Mouse (Mus musculus): ENCODE data around the gene Upf2. TPM values are rescaled to one million over a fixed set of nuclear protein-coding genes. Genes with fewer than 3 reads are reported as not detected.

The Upf2 gene
- total RNA-seq (2021): 10 to 100 TPM; 26.5 to 27.2 TPM
- long read RNA-seq, experiment 1, full-length matches to known transcripts: 16 of 35 reads
- long read RNA-seq, experiment 1, partial matches to known transcripts: 6 of 35 reads
- long read RNA-seq, experiment 1, other reads (novel, unspliced or antisense): 13 of 35 reads
- long read RNA-seq, experiment 2, full-length matches to known transcripts: 17 of 29 reads
- long read RNA-seq, experiment 2, partial matches to known transcripts: 5 of 29 reads
- long read RNA-seq, experiment 2, other reads (novel, unspliced or antisense): 7 of 29 reads

DNA sequence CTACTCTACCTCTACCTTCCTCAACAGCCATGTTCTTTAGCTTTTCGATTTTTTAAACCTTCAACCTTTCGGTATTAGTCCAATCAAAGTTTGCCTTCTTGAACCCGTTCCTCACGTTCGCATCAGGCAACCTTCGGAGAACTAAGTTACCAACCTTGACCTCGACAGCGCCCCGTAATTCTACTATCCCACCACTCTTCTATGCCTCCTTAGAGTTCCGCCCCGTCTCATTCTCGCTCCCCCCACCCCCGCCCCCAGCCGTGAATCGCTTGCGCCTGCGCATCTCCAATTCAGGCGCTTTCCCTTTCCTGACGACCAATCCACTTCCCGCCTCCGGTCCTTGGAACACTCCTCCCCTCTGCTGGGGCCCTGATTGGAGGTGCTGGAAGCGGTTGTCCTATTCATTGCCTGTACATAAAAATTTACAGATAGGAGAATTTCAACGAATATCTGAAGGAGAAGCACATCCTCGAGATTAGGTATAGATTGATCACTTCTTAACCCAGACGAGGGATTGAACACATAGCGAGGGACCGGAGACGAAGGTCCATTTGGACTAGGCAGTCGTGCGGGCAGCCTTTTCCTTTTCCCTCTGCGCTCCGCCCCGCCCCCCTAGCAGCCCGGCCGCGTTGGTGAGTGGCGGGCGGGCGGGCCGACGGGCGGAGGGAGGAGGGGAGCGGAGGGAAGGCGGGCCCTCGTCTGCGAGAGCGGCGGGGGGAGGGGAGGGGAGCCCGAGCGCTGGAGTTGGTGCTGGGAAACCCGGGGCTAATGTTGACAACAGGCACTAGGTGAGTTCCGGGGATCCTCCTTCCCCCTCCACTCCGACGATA is at the start of gene Upf2:
TSS of gene Upf2 (plus strand) at position 704 of the 830 bp plus-strand sequence.
- Histone ChIP-seq H3K4me3 (peak within 1 kb of the TSS; percentile 98), H3K27ac (peak within 1 kb of the TSS; percentile 98)
- DNase-seq: peak; percentile 97
- intact Hi-C loops (cut with DNase I): no loop called here
- TF ChIP-seq CTCF (IDR thresholded peaks at IDR 0.05): no peak

DNA sequence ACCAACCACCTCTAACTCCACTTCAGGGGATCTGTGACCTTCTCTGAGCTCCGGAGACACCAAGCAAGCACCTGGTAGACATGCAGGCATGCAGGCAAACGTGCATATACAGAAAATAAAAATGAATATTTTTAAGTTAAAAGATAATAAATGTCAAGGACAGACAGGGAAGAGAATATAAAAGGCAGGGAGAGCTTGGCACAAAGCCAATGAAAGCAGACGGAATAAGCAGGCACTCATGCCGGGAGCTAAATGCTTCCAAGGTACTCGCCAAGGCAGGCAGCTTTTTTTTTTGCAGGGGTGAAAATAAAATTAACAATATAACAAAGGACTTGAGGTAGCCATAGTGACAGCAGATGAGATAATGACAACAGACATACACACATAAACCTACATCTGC is 45.2 kb upstream of the Upf2 start:
- Histone ChIP-seq H3K27ac (no peak overlapping the region), H3K4me3 (no peak overlapping the region)
- no peak for TF ChIP-seq CTCF (IDR thresholded peaks at IDR 0.05)
- intact Hi-C loops (cut with DNase I): no loop called here
- no peak for DNase-seq

DNA sequence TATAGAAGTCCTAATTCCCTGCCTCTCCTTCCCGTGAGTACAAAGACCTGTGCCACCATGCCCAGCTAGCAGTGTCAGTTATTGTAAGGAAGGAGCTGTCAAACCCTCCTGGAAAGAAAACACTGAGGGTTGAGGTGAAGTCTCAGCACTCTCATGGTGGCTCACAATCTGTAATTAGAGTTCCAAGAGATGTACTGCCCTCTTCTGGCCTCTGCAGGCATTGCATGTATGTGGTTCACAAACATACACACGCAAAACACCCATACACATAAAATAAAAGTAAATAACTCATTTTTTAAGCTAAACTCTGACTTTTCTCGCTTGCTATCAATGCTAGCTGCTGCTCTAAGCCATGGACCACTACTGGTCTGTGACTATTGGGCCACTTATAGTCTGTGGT is 44.6 kb upstream of the Upf2 start:
- no peak overlapping the region for H3K4me3 ChIP-seq
- H3K27ac ChIP-seq: no peak overlapping the region
- peak; percentile 70 for TF ChIP-seq CTCF (IDR thresholded peaks at IDR 0.05)
- intact Hi-C loops (cut with DNase I): no loop called here
- DNase-seq: peak; percentile 31

DNA sequence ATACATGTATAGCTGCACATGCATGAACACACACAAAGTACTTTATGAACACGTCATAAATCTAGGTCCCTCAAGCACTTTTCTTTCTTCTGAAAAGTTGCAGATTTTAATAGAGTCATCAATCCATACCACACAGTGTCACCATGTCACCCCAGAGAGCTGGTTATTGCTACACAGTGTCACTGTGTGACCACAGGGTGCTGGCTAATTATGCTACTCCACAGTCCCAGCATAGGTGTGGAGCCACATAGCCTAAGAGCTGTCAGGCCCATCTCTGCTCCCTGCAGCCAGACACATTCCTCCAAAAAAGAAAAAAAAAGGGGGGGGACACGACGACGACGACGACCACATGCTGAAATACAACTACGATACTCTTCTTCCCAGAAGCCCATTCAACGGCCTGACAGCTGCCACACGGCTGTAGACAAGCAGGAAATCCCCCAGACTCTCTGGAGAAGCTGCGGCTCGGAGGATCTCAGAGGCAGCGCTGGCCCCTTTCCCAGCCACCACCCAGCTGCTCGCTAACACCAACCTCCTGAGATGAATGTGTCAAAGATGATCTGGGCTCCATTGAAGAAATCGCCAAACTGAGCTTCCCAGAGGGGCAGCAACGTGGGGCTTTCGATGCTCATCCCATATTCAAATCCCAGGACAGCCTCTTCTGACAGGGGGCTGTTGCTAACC is 39.8 kb upstream of the Upf2 start:
- intact Hi-C loops (cut with DNase I): no loop called here
- DNase-seq: no peak
- H3K27ac ChIP-seq: no peak overlapping the region
- TF ChIP-seq CTCF (IDR thresholded peaks at IDR 0.05): no peak
- H3K4me3 ChIP-seq: no peak overlapping the region

DNA sequence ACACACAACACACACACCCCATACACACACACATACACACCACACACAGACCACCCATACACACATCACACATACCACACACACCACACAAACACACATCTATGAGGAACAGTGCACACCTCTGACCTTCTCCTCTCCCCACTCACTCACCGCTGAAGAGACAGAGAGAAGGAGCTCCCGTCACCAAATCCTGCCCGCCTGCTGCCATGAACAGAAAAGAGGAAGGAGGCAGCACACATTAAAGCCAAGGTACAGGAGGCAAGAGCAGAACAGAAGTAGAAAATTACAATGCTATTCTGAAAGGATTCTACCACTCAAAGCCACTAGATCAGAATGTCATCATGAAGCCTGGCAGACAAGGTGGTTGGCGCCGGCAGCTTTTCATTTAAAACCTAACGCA is 28.4 kb upstream of the Upf2 start:
- DNase-seq: no peak
- intact Hi-C loops (cut with DNase I): no loop called here

GRCm38 (mm10) chr2:5923786-5924185 is 27.5 kb upstream of the Upf2 start:
- no peak overlapping the region for H3K27ac ChIP-seq
- no peak for TF ChIP-seq CTCF (IDR thresholded peaks at IDR 0.05)
- intact Hi-C loops (cut with DNase I): no loop called here
- DNase-seq: no peak
- no peak overlapping the region for H3K4me3 ChIP-seq

More for the DNA sequence above, 28.4 kb upstream of the Upf2 start:
- no peak overlapping the region for H3K4me3 ChIP-seq
- no peak for TF ChIP-seq CTCF (IDR thresholded peaks at IDR 0.05)
- no peak overlapping the region for H3K27ac ChIP-seq

DNA sequence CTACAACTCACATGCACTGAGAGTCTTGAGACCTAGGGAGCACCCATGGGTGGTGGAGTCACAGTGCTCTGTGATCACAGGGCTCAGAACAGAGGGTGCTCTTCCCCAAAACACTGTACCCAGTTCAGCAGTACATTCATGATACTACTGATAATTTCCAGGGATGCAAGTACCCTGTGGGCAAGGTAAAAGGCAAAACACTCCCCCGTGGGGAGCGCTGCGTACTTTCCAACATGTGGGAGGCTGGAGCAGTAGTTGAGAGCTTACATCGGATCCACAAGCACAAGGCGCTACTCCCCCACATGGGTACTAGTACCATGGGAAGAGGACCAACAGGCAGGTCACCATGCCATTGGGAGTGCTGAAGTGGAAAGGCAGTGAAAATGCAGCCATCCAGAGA is 23.8 kb upstream of the Upf2 start:
- intact Hi-C loops (cut with DNase I): no loop called here
- Histone ChIP-seq H3K27ac (no peak overlapping the region), H3K4me3 (no peak overlapping the region)
- DNase-seq: no peak
- no peak for TF ChIP-seq CTCF (IDR thresholded peaks at IDR 0.05)

DNA sequence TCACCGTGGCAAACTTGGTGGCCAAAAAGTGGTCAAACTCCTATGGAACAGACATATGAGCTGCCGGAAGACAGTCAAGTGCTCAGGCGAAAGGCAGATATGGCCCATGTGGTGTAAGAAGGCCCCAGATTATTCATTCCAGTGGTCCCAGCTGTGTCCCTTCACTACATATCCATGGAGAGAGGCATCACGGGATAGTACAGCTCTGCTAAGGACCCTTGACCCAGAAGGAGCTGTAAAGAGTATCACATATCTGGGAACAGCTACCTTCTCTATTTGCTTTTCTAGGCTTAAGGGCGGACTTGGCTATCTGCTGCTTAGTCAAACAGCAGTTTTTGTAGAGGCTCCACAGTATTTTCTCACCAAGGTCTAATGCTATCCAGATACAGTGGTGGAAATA is 21.5 kb upstream of the Upf2 start:
- no peak overlapping the region for H3K4me3 ChIP-seq
- no peak for DNase-seq
- no peak overlapping the region for H3K27ac ChIP-seq
- intact Hi-C loops (cut with DNase I): no loop called here
- no peak for TF ChIP-seq CTCF (IDR thresholded peaks at IDR 0.05)

GRCm38 (mm10) chr2:5930291-5931054 is 20.8 kb upstream of the Upf2 start:
- H3K4me3 ChIP-seq: no peak overlapping the region
- TF ChIP-seq CTCF (IDR thresholded peaks at IDR 0.05): no peak
- intact Hi-C loops (cut with DNase I): no loop called here
- DNase-seq: no peak
- H3K27ac ChIP-seq: no peak overlapping the region

GRCm38 (mm10) chr2:5931938-5932337 is 19.3 kb upstream of the Upf2 start:
- no peak for TF ChIP-seq CTCF (IDR thresholded peaks at IDR 0.05)
- intact Hi-C loops (cut with DNase I): no loop called here
- DNase-seq: no peak
- no peak overlapping the region for H3K27ac ChIP-seq
- H3K4me3 ChIP-seq: no peak overlapping the region

GRCm38 (mm10) chr2:5934936-5935335 is 16.3 kb upstream of the Upf2 start:
- intact Hi-C loops (cut with DNase I): no loop called here
- no peak overlapping the region for H3K27ac ChIP-seq

DNA sequence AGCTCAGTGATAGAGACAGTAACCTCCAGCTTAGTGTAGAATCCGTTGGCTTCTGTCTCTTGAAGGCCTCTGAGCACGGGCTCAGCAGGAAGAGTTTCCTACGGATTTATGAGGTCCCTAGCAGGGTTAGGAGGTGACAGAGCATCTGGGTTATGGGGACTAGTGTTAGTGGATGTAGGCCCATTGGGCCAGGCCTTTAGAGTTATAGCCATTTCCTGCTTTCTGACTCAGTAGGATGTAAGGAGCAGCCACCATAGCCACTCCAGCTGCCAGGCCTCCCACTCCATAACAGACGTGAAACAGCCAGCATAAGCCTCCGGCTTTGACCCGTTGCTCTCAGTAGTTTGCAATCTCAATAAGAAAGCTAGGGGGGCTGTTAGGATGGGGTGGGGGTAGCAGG is 15.2 kb upstream of the Upf2 start:
- no peak overlapping the region for H3K4me3 ChIP-seq
- no peak overlapping the region for H3K27ac ChIP-seq
- intact Hi-C loops (cut with DNase I): no loop called here
- no peak for TF ChIP-seq CTCF (IDR thresholded peaks at IDR 0.05)
- no peak for DNase-seq

More at GRCm38 (mm10) chr2:5934936-5935335, 16.3 kb upstream of the Upf2 start:
- no peak overlapping the region for H3K4me3 ChIP-seq
- no peak for TF ChIP-seq CTCF (IDR thresholded peaks at IDR 0.05)
- DNase-seq: no peak
